Mouse (Mus musculus): ENCODE data around the gene Slc25a24.

Slc25a24 gene

DNA sequence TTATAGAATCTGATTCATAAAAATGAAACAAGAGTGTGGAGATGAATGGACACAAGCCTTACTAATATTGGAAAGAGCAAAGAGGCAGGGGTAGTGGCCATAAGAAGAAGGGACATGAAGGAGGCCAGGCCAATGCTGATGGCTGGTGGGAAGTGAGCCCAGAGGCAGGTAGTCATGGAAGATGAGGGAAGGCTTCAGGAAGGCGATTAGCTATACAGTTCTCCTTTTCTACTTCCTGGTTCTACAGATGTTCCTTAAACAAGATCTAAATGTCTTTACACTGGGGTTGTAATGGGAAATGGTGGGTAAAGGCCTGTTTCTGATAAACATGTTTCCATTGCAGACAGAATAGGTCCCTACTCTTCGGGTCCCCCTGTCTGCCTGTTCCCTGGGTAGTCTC, 46.2 kb downstream of the Slc25a24 start:
- no peak for DNase-seq (ENCODE audit: low spot score)

GRCm38 (mm10) chr3:109171070-109171778, 48.3 kb downstream of the Slc25a24 start:
- peak; percentile 7 for DNase-seq (ENCODE audit: low spot score)

DNA sequence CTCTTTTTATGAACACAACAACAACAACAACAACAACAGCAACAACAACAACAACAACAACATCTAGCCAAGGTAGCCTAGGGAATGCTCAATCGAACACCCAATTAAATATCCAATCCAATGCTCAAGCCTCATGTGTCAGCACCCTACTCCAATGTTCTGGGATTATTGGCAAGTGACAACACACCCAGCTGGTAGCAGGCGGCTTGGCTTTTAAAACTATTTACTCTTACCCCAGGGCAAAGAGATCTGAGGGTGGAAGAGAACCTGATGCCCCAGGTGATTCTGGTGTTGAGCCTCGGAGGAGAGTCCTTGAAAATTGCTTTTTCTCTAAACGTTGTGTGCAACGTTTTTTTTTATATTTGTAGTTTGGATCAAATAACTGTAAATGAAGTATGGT, 51.4 kb downstream of the Slc25a24 start:
- DNase-seq (ENCODE audit: low spot score): no peak

- DNase-seq (ENCODE audit: low spot score): no peak
Observed at GRCm38 (mm10) chr3:109178705-109179104, 55.8 kb downstream of the Slc25a24 start.

- no peak for DNase-seq (ENCODE audit: low spot score)
Observed at GRCm38 (mm10) chr3:109179528-109180076, 56.7 kb downstream of the Slc25a24 start.

GRCm38 (mm10) chr3:109196166-109196565, 73.2 kb downstream of the Slc25a24 start:
- DNase-seq (ENCODE audit: low spot score): no peak

DNA sequence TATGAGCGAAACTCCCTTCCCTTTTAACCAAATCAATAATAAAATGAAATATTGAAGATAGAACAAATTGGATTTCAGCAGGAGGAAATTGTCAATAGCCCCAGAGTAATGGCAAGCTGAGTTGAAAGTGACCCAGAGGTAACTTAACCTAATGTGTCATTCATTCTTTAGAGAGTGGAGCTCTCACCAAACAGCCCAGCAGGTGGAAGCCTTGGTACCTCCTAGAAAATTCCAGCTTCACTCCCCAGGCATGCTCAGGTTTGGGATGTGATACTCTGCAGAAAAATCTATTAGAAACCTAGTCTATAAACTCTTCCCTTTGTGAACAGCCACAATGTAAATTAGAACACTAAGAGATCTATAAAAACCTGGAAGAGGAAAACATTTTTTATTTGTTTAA, 76.3 kb downstream of the Slc25a24 start:
- no peak for DNase-seq (ENCODE audit: low spot score)

- no peak for DNase-seq (ENCODE audit: low spot score)
Observed at GRCm38 (mm10) chr3:109212322-109212721, 89.4 kb downstream of the Slc25a24 start.

DNA sequence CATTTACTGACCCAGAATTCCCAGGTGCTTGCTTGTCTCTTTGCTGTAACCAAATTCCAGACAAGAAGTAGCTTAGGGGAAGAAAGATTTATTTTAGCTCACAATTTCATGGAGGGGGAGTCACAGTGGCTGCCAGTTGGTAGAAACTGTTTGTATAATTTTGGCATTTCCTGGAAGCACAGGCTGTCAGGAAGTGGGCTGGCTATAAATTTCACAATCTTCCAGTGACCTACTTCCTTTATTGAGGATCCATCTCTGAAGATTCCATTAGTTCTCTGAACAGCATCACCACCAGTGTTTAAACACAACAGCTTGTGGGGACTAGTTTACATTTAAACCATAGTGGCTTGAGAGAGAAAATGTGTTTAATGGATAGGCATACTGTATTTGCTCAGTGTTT, 93.4 kb downstream of the Slc25a24 start:
- no peak for DNase-seq (ENCODE audit: low spot score)
